Mouse (Mus musculus): ENCODE measurements around the gene Vps8. TPM values are rescaled to one million over a fixed set of nuclear protein-coding genes. Genes with fewer than 3 reads are reported as not detected.
A peak's percentile ranks its signal among the peaks of the same experiment; 100 is the strongest.

Vps8 gene
- 25.6 and 29.9 TPM in 2 replicates for polyA plus RNA-seq (2015; fragmentation: Nextera tagmentation; extraction: Ambion mirVana)

- WGBS: 1% methylated on average over 71 of the region's 71 CpGs
- Histone ChIP-seq H3K4me2 (peak within 1 kb of the TSS; percentile 98), H3K27ac (peak within 1 kb of the TSS; percentile 40; the same call in 1 of the 2 replicates), H3K4me1 (peaks cover 5% of the 10 kb centered on the region; the same call in 1 of the 2 replicates), H3K36me3 (ENCODE audit: poor library complexity, severe bottlenecking) (no peaks in the 10 kb centered on the region), H3K9me3 (replicated peaks) (no peaks in the 10 kb centered on the region), H3K4me3 (peak within 1 kb of the TSS; percentile 91), H3K27me3 (no peaks in the 10 kb centered on the region), H3K9ac (peak within 1 kb of the TSS; percentile 95)
- peak; percentile 98 for ATAC-seq
These were observed at the start of gene Vps8 for GRCm38 (mm10) chr16:21422645-21423545. Gene Vps8 (plus strand): TSS chr16:21423118.

GRCm38 (mm10) chr16:21373316-21373960 is 49.5 kb upstream of the Vps8 start:
- WGBS: 73% methylated on average over 7 of the region's 7 CpGs
- ATAC-seq: no peak
- H3K27ac ChIP-seq: no peak overlapping the region
- H3K9ac ChIP-seq: no peak overlapping the region
- H3K27me3 ChIP-seq: peaks cover 4% of the 10 kb centered on the region; the same call in 1 of the 2 replicates
- H3K36me3 ChIP-seq (ENCODE audit: poor library complexity, severe bottlenecking): no peaks in the 10 kb centered on the region
- H3K9me3 ChIP-seq (replicated peaks): no peaks in the 10 kb centered on the region
- no peak overlapping the region for H3K4me3 ChIP-seq
- no peak overlapping the region for H3K4me2 ChIP-seq
- H3K4me1 ChIP-seq: peaks cover 15% of the 10 kb centered on the region

- no peak overlapping the region for H3K4me2 ChIP-seq
- ATAC-seq: no peak
- 82% methylated on average over 4 of the region's 6 CpGs for WGBS
These were observed 48.9 kb upstream of the Vps8 start for GRCm38 (mm10) chr16:21374067-21374466.

GRCm38 (mm10) chr16:21375147-21375546 is 47.8 kb upstream of the Vps8 start:
- no peak for ATAC-seq

More at GRCm38 (mm10) chr16:21374067-21374466, 48.9 kb upstream of the Vps8 start:
- Histone ChIP-seq H3K4me1 (peaks cover 15% of the 10 kb centered on the region), H3K4me3 (no peak overlapping the region), H3K27ac (no peak overlapping the region), H3K9me3 (replicated peaks) (no peaks in the 10 kb centered on the region), H3K36me3 (ENCODE audit: poor library complexity, severe bottlenecking) (no peaks in the 10 kb centered on the region), H3K27me3 (peaks cover 6% of the 10 kb centered on the region; the same call in 1 of the 2 replicates), H3K9ac (no peak overlapping the region)

GRCm38 (mm10) chr16:21376316-21376715 is 46.6 kb upstream of the Vps8 start:
- Histone ChIP-seq H3K9me3 (replicated peaks) (no peaks in the 10 kb centered on the region), H3K27ac (no peak overlapping the region), H3K4me2 (no peak overlapping the region), H3K4me1 (peaks cover 15% of the 10 kb centered on the region), H3K36me3 (ENCODE audit: poor library complexity, severe bottlenecking) (no peaks in the 10 kb centered on the region), H3K9ac (no peak overlapping the region), H3K4me3 (no peak overlapping the region), H3K27me3 (peaks cover 6% of the 10 kb centered on the region; the same call in 1 of the 2 replicates)
- ATAC-seq: no peak
- WGBS: 87% methylated on average over 8 of the region's 8 CpGs

More at GRCm38 (mm10) chr16:21375147-21375546, 47.8 kb upstream of the Vps8 start:
- peaks cover 6% of the 10 kb centered on the region; the same call in 1 of the 2 replicates for H3K27me3 ChIP-seq
- no peaks in the 10 kb centered on the region for H3K9me3 ChIP-seq (replicated peaks)
- no peaks in the 10 kb centered on the region for H3K36me3 ChIP-seq (ENCODE audit: poor library complexity, severe bottlenecking)
- peaks cover 15% of the 10 kb centered on the region for H3K4me1 ChIP-seq
- no peak overlapping the region for H3K4me3 ChIP-seq
- H3K4me2 ChIP-seq: no peak overlapping the region
- H3K27ac ChIP-seq: no peak overlapping the region
- H3K9ac ChIP-seq: no peak overlapping the region
- WGBS: 87% methylated on average over 8 of the region's 8 CpGs

- peaks cover 6% of the 10 kb centered on the region; the same call in 1 of the 2 replicates for H3K27me3 ChIP-seq
- H3K9me3 ChIP-seq (replicated peaks): no peaks in the 10 kb centered on the region
- H3K4me2 ChIP-seq: no peak overlapping the region
- no peak for ATAC-seq
- H3K27ac ChIP-seq: peak overlapping the region; percentile 41
- H3K4me3 ChIP-seq: no peak overlapping the region
- H3K4me1 ChIP-seq: peaks cover 15% of the 10 kb centered on the region
- no peaks in the 10 kb centered on the region for H3K36me3 ChIP-seq (ENCODE audit: poor library complexity, severe bottlenecking)
- no peak overlapping the region for H3K9ac ChIP-seq
- WGBS: 41% methylated on average over 7 of the region's 7 CpGs
These were observed 45.8 kb upstream of the Vps8 start for GRCm38 (mm10) chr16:21376949-21377604.

GRCm38 (mm10) chr16:21377605-21377968 is 45.3 kb upstream of the Vps8 start:
- H3K27ac ChIP-seq: peak overlapping the region; percentile 41
- 46% methylated on average over 4 of the region's 4 CpGs for WGBS
- no peak overlapping the region for H3K4me2 ChIP-seq
- H3K9me3 ChIP-seq (replicated peaks): no peaks in the 10 kb centered on the region
- H3K27me3 ChIP-seq: peaks cover 6% of the 10 kb centered on the region; the same call in 1 of the 2 replicates
- H3K36me3 ChIP-seq (ENCODE audit: poor library complexity, severe bottlenecking): no peaks in the 10 kb centered on the region
- H3K9ac ChIP-seq: no peak overlapping the region
- no peak overlapping the region for H3K4me3 ChIP-seq
- ATAC-seq: peak; percentile 36; the same call in 1 of the 2 replicates
- peaks cover 15% of the 10 kb centered on the region for H3K4me1 ChIP-seq

- Histone ChIP-seq H3K27ac (no peak overlapping the region), H3K9me3 (replicated peaks) (no peaks in the 10 kb centered on the region), H3K36me3 (ENCODE audit: poor library complexity, severe bottlenecking) (no peaks in the 10 kb centered on the region), H3K4me1 (peaks cover 16% of the 10 kb centered on the region), H3K9ac (no peak overlapping the region), H3K27me3 (peaks cover 6% of the 10 kb centered on the region; the same call in 1 of the 2 replicates), H3K4me3 (no peak overlapping the region), H3K4me2 (no peak overlapping the region)
- 74% methylated on average over 1 of the region's 1 CpGs for WGBS
- no peak for ATAC-seq
These were observed 41.4 kb upstream of the Vps8 start for GRCm38 (mm10) chr16:21381469-21381868.

GRCm38 (mm10) chr16:21382152-21382911 is 40.6 kb upstream of the Vps8 start:
- WGBS: 40% methylated on average over 11 of the region's 11 CpGs
- Histone ChIP-seq H3K9ac (no peak overlapping the region), H3K9me3 (replicated peaks) (no peaks in the 10 kb centered on the region), H3K4me3 (no peak overlapping the region), H3K27ac (no peak overlapping the region), H3K36me3 (ENCODE audit: poor library complexity, severe bottlenecking) (no peaks in the 10 kb centered on the region), H3K4me2 (no peak overlapping the region), H3K27me3 (peaks cover 6% of the 10 kb centered on the region; the same call in 1 of the 2 replicates), H3K4me1 (peaks cover 14% of the 10 kb centered on the region)
- no peak for ATAC-seq

- Histone ChIP-seq H3K4me1 (peaks cover 14% of the 10 kb centered on the region), H3K36me3 (ENCODE audit: poor library complexity, severe bottlenecking) (no peaks in the 10 kb centered on the region), H3K4me2 (no peak overlapping the region), H3K9ac (no peak overlapping the region), H3K9me3 (replicated peaks) (no peaks in the 10 kb centered on the region), H3K27ac (no peak overlapping the region), H3K27me3 (no peaks in the 10 kb centered on the region), H3K4me3 (no peak overlapping the region)
- 63% methylated on average over 14 of the region's 14 CpGs for WGBS
- no peak for ATAC-seq
These were observed 36.7 kb upstream of the Vps8 start for GRCm38 (mm10) chr16:21385926-21386881.

All from forebrain, embryonic 13.5 days (tissue).